Mouse (Mus musculus) limb, embryonic 13.5 days (tissue): Measurements from ENCODE around the gene Ppm1h. TPM values are rescaled to one million over a fixed set of nuclear protein-coding genes. Genes with fewer than 3 reads are reported as not detected.
"Not testable (repeated sequence)": the region's sequence is repeated elsewhere in the genome, so short reads cannot be mapped to it uniquely, and the experiment has no call there.

Experiments
- ATAC-seq: fragments of 200-750 bp; cut with Nextera tagmentation; 2 replicates; pipeline ENCODE4 v1.8.0; 2017; ENCODE audit warnings: low read depth, moderate number of reproducible peaks, moderate TSS enrichment; ENCODE audit not compliant: low FRiP score
- H3K27ac ChIP-seq: fragments of 300-500 bp; sonication (generic); 2 replicates; pipeline ENCODE4 v1.5.1; 2015; ENCODE audit warnings: inconsistent platforms, mild to moderate bottlenecking, moderate library complexity
- H3K27me3 ChIP-seq: fragments of 300-500 bp; sonication (generic); 2 replicates; pipeline ENCODE4 v1.6.1; 2015; ENCODE audit warnings: mild to moderate bottlenecking, inconsistent platforms
- H3K36me3 ChIP-seq: fragments of 300-500 bp; sonication (generic); 2 replicates; pipeline ENCODE4 v1.6.1; 2015; ENCODE audit warnings: inconsistent platforms, mild to moderate bottlenecking, moderate library complexity
- H3K4me1 ChIP-seq: fragments of 300-500 bp; sonication (generic); 2 replicates; pipeline ENCODE4 v1.6.1; 2015; ENCODE audit warnings: inconsistent platforms
- H3K4me2 ChIP-seq: fragments of 300-500 bp; sonication (generic); replicated peaks from 2 replicates; pipeline ENCODE4 v1.6.1; 2015; ENCODE audit warnings: inconsistent platforms, mild to moderate bottlenecking, moderate library complexity
- H3K4me3 ChIP-seq: fragments of 300-500 bp; sonication (generic); 2 replicates; pipeline ENCODE4 v1.5.1; 2015; ENCODE audit warnings: moderate library complexity, mild to moderate bottlenecking, inconsistent platforms
- H3K9ac ChIP-seq: fragments of 300-500 bp; sonication (generic); 2 replicates; pipeline ENCODE4 v1.6.1; 2015; ENCODE audit warnings: mild to moderate bottlenecking, inconsistent platforms
- H3K9me3 ChIP-seq: fragments of 300-500 bp; sonication (generic); 2 replicates; pipeline ENCODE4 v1.6.1; 2016; ENCODE audit warnings: inconsistent platforms
- WGBS: fragments of 180-500 bp; shearing (Covaris S2); methylation state at CpG from one replicate; pipeline ENCODE4 v1.1.7; 2015; 5-methylcytosine and 5-hydroxymethylcytosine counted together
- polyA plus RNA-seq: library from polyadenylated mRNA; unstranded; fragments of >200 nt; fragmentation: Nextera tagmentation; extraction: Ambion mirVana; gene quantifications from 2 replicates; pipeline ENCODE4 v1.2.1, GENCODE M21; 2015

The Ppm1h gene
- polyA plus RNA-seq, 1 experiment from 2014 or later = 4.1 TPM

- Histone ChIP-seq H3K9ac (no peak overlapping the region), H3K4me2 (peak overlapping the region; percentile 25), H3K4me1 (peaks cover 49% of the 10 kb centered on the region), H3K4me3 (no peak overlapping the region), H3K27me3 (no peaks in the 10 kb centered on the region), H3K27ac (peak overlapping the region; percentile 85), H3K36me3 (no peaks in the 10 kb centered on the region), H3K9me3 (no peaks in the 10 kb centered on the region)
- 45% methylated on average over 9 of the region's 9 CpGs for WGBS
- peak; percentile 77 for ATAC-seq
Observed at GRCm38 (mm10) chr10:122918325-122918694, 239.7 kb downstream of the Ppm1h start.

DNA sequence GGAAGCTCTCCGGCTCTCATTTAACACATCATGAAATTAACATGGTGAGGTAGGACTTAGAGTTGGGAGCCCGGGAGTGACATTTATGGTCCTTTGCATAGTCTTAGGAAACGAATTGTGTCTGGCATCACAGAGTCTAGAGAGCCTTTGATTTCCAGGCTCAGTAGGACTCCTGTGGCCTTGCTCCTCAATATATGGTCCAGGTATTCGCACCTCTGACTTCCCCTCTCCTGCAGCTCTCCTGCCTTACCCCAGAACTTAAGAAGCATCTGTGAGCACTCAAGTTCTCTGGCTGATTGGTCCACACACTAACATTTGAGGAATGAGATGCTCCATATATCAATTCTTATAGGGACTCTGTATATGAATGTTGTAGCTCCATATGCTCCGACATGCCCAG lies 240.2 kb downstream of the Ppm1h start:
- Histone ChIP-seq H3K9ac (no peak overlapping the region), H3K4me2 (peak overlapping the region; percentile 25; the same call in 1 of the 2 replicates), H3K27ac (peak overlapping the region; percentile 85), H3K27me3 (no peaks in the 10 kb centered on the region), H3K4me3 (no peak overlapping the region), H3K36me3 (no peaks in the 10 kb centered on the region), H3K4me1 (peaks cover 44% of the 10 kb centered on the region), H3K9me3 (no peaks in the 10 kb centered on the region)
- WGBS = 37% methylated on average over 5 of the region's 5 CpGs
- ATAC-seq = no peak

DNA sequence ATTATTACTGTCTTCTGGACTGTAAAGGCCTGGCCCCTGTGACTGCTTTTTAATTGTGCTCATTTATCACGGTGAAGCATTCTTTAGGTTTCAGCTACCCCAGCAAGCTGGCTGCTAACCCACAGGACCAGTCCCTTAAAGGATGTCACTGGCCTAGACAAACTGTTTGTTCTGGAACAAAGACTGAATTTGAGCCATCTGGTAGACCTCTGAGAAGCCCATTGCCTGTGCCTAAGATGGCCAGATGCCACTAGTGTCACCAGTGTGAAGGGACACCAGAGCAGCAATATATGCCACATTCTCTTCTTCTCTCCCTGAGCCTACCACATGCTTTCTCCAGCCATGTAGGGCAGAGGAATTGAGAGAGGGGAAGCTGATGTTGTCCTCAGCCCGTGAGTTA lies 240.9 kb downstream of the Ppm1h start:
- Histone ChIP-seq H3K9me3 (no peaks in the 10 kb centered on the region), H3K27ac (peak overlapping the region; percentile 85; the same call in 1 of the 2 replicates), H3K4me1 (peaks cover 38% of the 10 kb centered on the region), H3K36me3 (no peaks in the 10 kb centered on the region), H3K27me3 (no peaks in the 10 kb centered on the region), H3K9ac (no peak overlapping the region), H3K4me2 (no peak overlapping the region), H3K4me3 (no peak overlapping the region)
- WGBS = 74% methylated on average over 2 of the region's 2 CpGs
- ATAC-seq = no peak

DNA sequence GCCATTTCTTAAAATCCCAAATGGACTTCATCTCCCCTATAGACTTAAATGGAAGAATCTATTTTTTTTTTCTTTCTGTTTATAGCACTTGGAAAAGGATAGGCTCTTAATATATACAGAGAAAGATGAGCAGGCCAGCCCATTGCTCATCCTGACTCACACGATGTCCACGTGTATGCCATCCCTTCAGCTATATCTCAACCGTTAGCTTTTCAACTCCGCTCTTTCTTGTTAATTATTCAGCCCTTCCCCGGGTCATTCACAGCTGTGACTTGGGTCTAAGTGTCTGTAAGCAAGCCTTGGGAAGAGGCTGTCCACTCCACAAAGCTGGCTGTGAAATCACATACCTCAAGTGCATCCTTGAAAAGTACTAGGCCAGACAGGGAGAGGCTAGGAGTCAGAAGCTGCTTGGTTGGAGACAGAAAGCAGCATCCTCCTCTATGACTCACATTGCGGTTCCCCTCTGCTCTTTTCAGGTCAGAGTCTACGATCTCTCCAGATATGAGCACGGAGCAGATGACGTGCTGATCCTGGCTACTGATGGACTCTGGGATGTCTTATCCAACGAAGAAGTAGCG lies 241.7 kb downstream of the Ppm1h start:
- Histone ChIP-seq H3K9ac (no peak overlapping the region), H3K9me3 (no peaks in the 10 kb centered on the region), H3K4me3 (no peak overlapping the region), H3K36me3 (no peaks in the 10 kb centered on the region), H3K27me3 (no peaks in the 10 kb centered on the region), H3K27ac (no peak overlapping the region), H3K4me2 (no peak overlapping the region), H3K4me1 (peaks cover 35% of the 10 kb centered on the region)
- 92% methylated on average over 11 of the region's 11 CpGs for WGBS
- ATAC-seq = no peak

DNA sequence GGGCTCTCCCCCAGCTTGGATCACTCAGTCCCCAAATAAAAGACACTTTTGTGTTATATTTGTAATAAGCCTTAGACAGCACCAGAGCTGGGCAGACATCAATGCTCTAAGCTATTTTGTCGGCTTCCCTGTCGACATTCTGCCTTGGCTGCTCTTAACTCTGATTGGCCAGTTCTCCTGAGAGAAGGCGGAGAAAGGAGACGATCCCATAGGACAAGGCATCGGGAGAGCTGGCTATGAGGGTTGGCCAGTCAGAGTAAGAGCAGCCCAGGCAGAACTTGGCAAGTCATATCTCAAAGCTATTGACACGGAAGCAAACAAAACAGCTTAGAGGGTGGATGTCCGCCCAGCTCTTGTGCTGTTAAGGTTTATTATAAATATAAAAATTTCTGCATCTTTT lies 243.7 kb downstream of the Ppm1h start:
- Histone ChIP-seq H3K27ac (no peak overlapping the region), H3K4me1 (peaks cover 22% of the 10 kb centered on the region), H3K9me3 (no peaks in the 10 kb centered on the region), H3K4me2 (no peak overlapping the region), H3K36me3 (no peaks in the 10 kb centered on the region), H3K27me3 (no peaks in the 10 kb centered on the region), H3K4me3 (no peak overlapping the region), H3K9ac (no peak overlapping the region)
- ATAC-seq = no peak
- 36% methylated on average over 7 of the region's 7 CpGs for WGBS

DNA sequence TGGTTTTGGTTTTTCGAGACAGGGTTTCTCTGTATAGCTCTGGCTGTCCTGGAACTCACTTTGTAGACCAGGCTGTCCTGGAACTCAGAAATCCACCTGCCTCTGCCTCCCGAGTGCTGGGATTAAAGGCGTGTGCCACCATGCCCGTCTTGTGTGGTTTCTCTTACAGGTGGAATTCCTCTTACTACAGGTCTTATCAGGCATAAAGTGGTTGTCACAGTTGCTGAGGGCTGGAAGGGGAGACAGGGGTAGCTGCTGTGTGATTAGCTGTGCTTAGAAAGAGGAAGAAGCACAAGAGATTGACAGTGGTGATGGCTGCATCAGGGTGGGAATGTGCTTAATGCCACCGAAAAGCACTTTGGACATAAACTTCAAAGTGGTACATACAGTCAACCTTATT lies 246.0 kb downstream of the Ppm1h start:
- peaks cover 14% of the 10 kb centered on the region for H3K4me1 ChIP-seq
- not testable (repeated sequence) for H3K27me3 ChIP-seq, H3K36me3 ChIP-seq, H3K4me2 ChIP-seq, H3K9me3 ChIP-seq, H3K9ac ChIP-seq, H3K4me3 ChIP-seq, H3K27ac ChIP-seq, ATAC-seq
- 82% methylated on average over 5 of the region's 5 CpGs for WGBS

DNA sequence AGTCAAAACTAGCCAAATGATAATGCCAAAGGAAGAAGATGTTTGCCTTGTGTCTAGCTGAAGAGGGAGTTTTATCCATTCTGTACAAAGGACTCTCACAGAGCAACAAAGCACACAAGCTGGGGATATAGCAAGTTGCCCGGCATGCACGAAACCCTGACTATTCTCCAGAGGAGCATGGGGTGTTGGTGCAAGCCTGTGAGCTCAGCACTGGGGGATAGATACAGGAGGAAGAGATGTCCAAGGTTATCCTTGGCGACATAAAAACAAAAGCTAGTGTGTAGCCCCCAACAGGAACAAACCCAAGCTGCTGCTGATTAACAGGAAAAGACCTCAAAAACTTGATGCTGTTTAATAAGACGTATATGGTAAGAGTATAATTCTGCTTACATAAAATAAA lies 247.7 kb downstream of the Ppm1h start:
- no peaks in the 10 kb centered on the region for H3K9me3 ChIP-seq
- H3K27ac ChIP-seq = no peak overlapping the region
- no peaks in the 10 kb centered on the region; the same call in 1 of the 2 replicates for H3K27me3 ChIP-seq
- H3K4me3 ChIP-seq = no peak overlapping the region
- no peaks in the 10 kb centered on the region for H3K36me3 ChIP-seq
- H3K9ac ChIP-seq = no peak overlapping the region
- H3K4me1 ChIP-seq = peaks cover 30% of the 10 kb centered on the region
- no peak for ATAC-seq
- WGBS = 88% methylated on average over 4 of the region's 4 CpGs
- H3K4me2 ChIP-seq = no peak overlapping the region

DNA sequence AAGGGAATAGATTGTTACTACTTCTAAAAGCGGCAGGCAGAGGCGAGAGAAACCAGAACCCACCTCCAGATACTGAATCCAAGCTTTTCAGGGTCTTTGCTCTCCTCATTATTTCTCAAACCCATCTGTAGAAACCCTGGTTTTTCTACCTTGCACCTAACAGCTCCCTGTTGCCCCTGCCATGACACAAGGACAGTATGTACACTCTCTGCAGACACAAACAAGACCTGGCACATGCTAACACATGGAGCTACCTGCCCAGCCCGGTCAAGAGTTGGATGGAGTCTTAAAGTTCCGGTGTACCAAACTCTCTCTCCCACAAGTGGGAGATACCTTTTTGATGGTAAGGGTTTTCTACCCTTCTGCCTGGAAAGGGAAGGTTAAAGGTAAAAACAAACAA lies 252.0 kb downstream of the Ppm1h start:
- 79% methylated on average over 4 of the region's 4 CpGs for WGBS
- no peaks in the 10 kb centered on the region; the same call in 1 of the 2 replicates for H3K27me3 ChIP-seq

DNA sequence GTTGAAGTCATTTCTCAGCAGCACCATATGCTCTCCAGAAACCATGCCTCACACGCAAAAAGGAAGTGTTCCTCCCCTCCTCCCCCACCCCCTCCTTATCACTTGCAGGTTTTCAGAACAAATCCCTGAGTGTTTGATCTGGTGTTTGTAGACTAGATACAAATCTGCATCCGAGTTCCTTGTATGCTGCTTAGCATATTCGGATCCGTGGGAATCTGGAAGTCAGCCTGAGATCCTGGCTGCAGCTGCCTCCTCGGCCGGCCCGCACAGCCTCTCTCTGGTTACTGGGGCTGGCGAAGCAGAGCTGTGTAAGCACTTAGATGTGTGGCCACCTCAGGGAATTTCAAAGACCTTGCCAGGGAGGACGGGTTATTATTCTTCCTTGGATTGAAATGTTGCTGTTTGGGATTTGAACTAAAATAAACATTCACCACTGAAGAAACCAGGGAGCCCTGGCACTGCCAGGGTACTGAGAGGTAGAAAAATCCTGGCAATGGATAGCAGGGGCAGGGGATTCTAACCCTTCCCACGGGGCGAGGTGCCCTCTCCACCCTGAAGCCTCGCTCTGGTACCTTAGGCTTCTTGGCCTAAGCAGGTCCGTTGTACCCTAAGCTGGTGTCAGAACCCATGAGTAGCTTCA lies 252.8 kb downstream of the Ppm1h start:
- peak; percentile 72 for ATAC-seq
- H3K27ac ChIP-seq = peak overlapping the region; percentile 33; the same call in 1 of the 2 replicates
- 12% methylated on average over 13 of the region's 13 CpGs for WGBS

More for the DNA sequence above, 252.0 kb downstream of the Ppm1h start:
- Histone ChIP-seq H3K4me2 (no peak overlapping the region), H3K27ac (peak overlapping the region; percentile 28; the same call in 1 of the 2 replicates), H3K4me1 (peaks cover 54% of the 10 kb centered on the region), H3K4me3 (no peak overlapping the region), H3K36me3 (no peaks in the 10 kb centered on the region), H3K9me3 (no peaks in the 10 kb centered on the region), H3K9ac (no peak overlapping the region)
- ATAC-seq = no peak

GRCm38 (mm10) chr10:122931851-122932550 lies 253.4 kb downstream of the Ppm1h start:
- Histone ChIP-seq H3K36me3 (no peaks in the 10 kb centered on the region), H3K9me3 (no peaks in the 10 kb centered on the region), H3K27me3 (no peaks in the 10 kb centered on the region; the same call in 1 of the 2 replicates), H3K4me2 (no peak overlapping the region), H3K9ac (no peak overlapping the region), H3K4me1 (peaks cover 54% of the 10 kb centered on the region), H3K27ac (peak overlapping the region; percentile 33; the same call in 1 of the 2 replicates), H3K4me3 (no peak overlapping the region)
- ATAC-seq = no peak
- WGBS = 59% methylated on average over 10 of the region's 10 CpGs

More for the DNA sequence above, 252.8 kb downstream of the Ppm1h start:
- no peaks in the 10 kb centered on the region for H3K36me3 ChIP-seq
- peak overlapping the region; percentile 15; the same call in 1 of the 2 replicates for H3K9ac ChIP-seq
- H3K27me3 ChIP-seq = no peaks in the 10 kb centered on the region; the same call in 1 of the 2 replicates
- H3K4me2 ChIP-seq = peak overlapping the region; percentile 19
- H3K9me3 ChIP-seq = no peaks in the 10 kb centered on the region
- no peak overlapping the region for H3K4me3 ChIP-seq
- peaks cover 54% of the 10 kb centered on the region for H3K4me1 ChIP-seq

GRCm38 (mm10) chr10:122933053-122933838 lies 254.7 kb downstream of the Ppm1h start:
- Histone ChIP-seq H3K4me1 (peaks cover 46% of the 10 kb centered on the region), H3K36me3 (no peaks in the 10 kb centered on the region), H3K9me3 (no peaks in the 10 kb centered on the region), H3K27me3 (no peaks in the 10 kb centered on the region; the same call in 1 of the 2 replicates), H3K27ac (no peak overlapping the region; the same call in 1 of the 2 replicates), H3K4me3 (no peak overlapping the region), H3K4me2 (no peak overlapping the region), H3K9ac (no peak overlapping the region)
- WGBS = 78% methylated on average over 15 of the region's 15 CpGs
- no peak for ATAC-seq

- H3K27ac ChIP-seq, H3K4me2 ChIP-seq, H3K27me3 ChIP-seq, H3K9ac ChIP-seq, H3K9me3 ChIP-seq, H3K4me3 ChIP-seq, ATAC-seq, H3K36me3 ChIP-seq: not testable (repeated sequence)
- no CpG with 5 or more reads among the region's 4 CpGs for WGBS
- H3K4me1 ChIP-seq = peaks cover 32% of the 10 kb centered on the region
Observed at GRCm38 (mm10) chr10:122935406-122935805, 256.8 kb downstream of the Ppm1h start.
